Mouse (Mus musculus) olfactory bulb, adult 2 months (tissue): Measurements from ENCODE around the gene Gm11492. TPM values are rescaled to one million over a fixed set of nuclear protein-coding genes. Genes with fewer than 3 reads are reported as not detected.

Experiments used
- H3K27ac ChIP-seq: fragments of 200-500 bp; 2 replicates; pipeline ENCODE4 v1.5.1; 2012; ENCODE audit warnings: low read depth, low read length; ENCODE audit not compliant: insufficient read depth
- H3K4me1 ChIP-seq: fragments of 200-500 bp; 2 replicates; pipeline ENCODE4 v1.6.1; 2012; ENCODE audit warnings: low read length; ENCODE audit not compliant: control insufficient read depth, insufficient read depth
- H3K4me3 ChIP-seq: fragments of 200-500 bp; 2 replicates; pipeline ENCODE4 v1.5.1; 2012; ENCODE audit warnings: mild to moderate bottlenecking, low read depth, low read length, moderate library complexity; ENCODE audit not compliant: insufficient read depth
- CTCF ChIP-seq: fragments of 200-500 bp; IDR thresholded peaks from 2 replicates; pipeline ENCODE4 v1.5.1; 2012; ENCODE audit warnings: low read depth, mild to moderate bottlenecking, low read length, moderate library complexity; ENCODE audit not compliant: insufficient read depth
- POLR2A ChIP-seq: fragments of 200-500 bp; IDR thresholded peaks from 2 replicates; pipeline ENCODE4 v1.6.1; 2012; ENCODE audit warnings: mild to moderate bottlenecking, low read depth, low read length, moderate library complexity; ENCODE audit not compliant: insufficient read depth
- WGBS: fragments of 180-500 bp; shearing (Covaris S2); methylation state at CpG from one replicate; pipeline ENCODE4 v1.1.7; 2018; 5-methylcytosine and 5-hydroxymethylcytosine counted together
- polyA plus RNA-seq: library from polyadenylated mRNA; stranded (reverse); fragments of >200 nt; gene quantifications from 2 replicates; pipeline ENCODE4 v1.2.4, GENCODE M21; 2012; ENCODE audit warnings: low replicate concordance; ENCODE audit not compliant: missing spikeins, insufficient read depth, insufficient read length

Gm11492 gene
- polyA plus RNA-seq, 1 experiment = not detected

GRCm38 (mm10) chr11:87611547-87611946, 45.1 kb downstream of the Gm11492 start:
- Histone ChIP-seq H3K4me3 (no peak overlapping the region), H3K27ac (no peak overlapping the region), H3K4me1 (peaks cover 10% of the 10 kb centered on the region; the same call in 1 of the 2 replicates)
- WGBS = 50% methylated on average over 9 of the region's 9 CpGs
- TF ChIP-seq POLR2A = no peak

GRCm38 (mm10) chr11:87613972-87614371, 47.5 kb downstream of the Gm11492 start:
- Histone ChIP-seq H3K4me1 (peaks cover 10% of the 10 kb centered on the region; the same call in 1 of the 2 replicates), H3K27ac (no peak overlapping the region), H3K4me3 (no peak overlapping the region)
- TF ChIP-seq POLR2A (no peak), CTCF (no peak)
- 83% methylated on average over 7 of the region's 7 CpGs for WGBS

GRCm38 (mm10) chr11:87615551-87615950, 49.1 kb downstream of the Gm11492 start:
- no peak for TF ChIP-seq POLR2A
- no peak for TF ChIP-seq CTCF

GRCm38 (mm10) chr11:87615952-87616351, 49.5 kb downstream of the Gm11492 start:
- Histone ChIP-seq H3K4me1 (peaks cover 10% of the 10 kb centered on the region; the same call in 1 of the 2 replicates), H3K4me3 (no peak overlapping the region), H3K27ac (no peak overlapping the region)
- TF ChIP-seq POLR2A = no peak
- no peak for TF ChIP-seq CTCF
- 88% methylated on average over 2 of the region's 2 CpGs for WGBS

More at GRCm38 (mm10) chr11:87615551-87615950, 49.1 kb downstream of the Gm11492 start:
- H3K27ac ChIP-seq = no peak overlapping the region
- H3K4me1 ChIP-seq = peaks cover 10% of the 10 kb centered on the region; the same call in 1 of the 2 replicates
- H3K4me3 ChIP-seq = no peak overlapping the region
- WGBS = 78% methylated on average over 5 of the region's 5 CpGs

GRCm38 (mm10) chr11:87616790-87617474, 50.5 kb downstream of the Gm11492 start, which contains the start of gene Hsf5:
Gene Hsf5 (plus strand): TSS chr11:87617164.
- peaks cover 2% of the 10 kb centered on the region; the same call in 1 of the 2 replicates for H3K4me1 ChIP-seq
- WGBS = 94% methylated on average over 69 of the region's 69 CpGs
- H3K4me3 ChIP-seq = no peak within 1 kb of the TSS
- TF ChIP-seq POLR2A = no peak
- no peak for TF ChIP-seq CTCF
- no peak within 1 kb of the TSS for H3K27ac ChIP-seq

- H3K4me3 ChIP-seq = no peak overlapping the region
- H3K4me1 ChIP-seq = no peaks in the 10 kb centered on the region
- no peak overlapping the region for H3K27ac ChIP-seq
- 95% methylated on average over 32 of the region's 32 CpGs for WGBS
- no peak for TF ChIP-seq POLR2A
These were observed 51.2 kb downstream of the Gm11492 start for GRCm38 (mm10) chr11:87617606-87618005.

Other genes starting within 250 kb of the Gm11492 start
- 159 and 312 TPM in 2 replicates for gene Ppm1e, start 207.6 kb upstream of the Gm11492 start, polyA plus RNA-seq
- gene Rad51c, start 161.7 kb upstream of the Gm11492 start, polyA plus RNA-seq = not detected in 2 replicates
- gene Tex14, start 161.6 kb upstream of the Gm11492 start, polyA plus RNA-seq = not detected in 2 replicates
- not detected in 2 replicates for gene Sept4, start 2.2 kb downstream of the Gm11492 start, polyA plus RNA-seq
- not detected in 2 replicates for gene Mtmr4, start 25.5 kb downstream of the Gm11492 start, polyA plus RNA-seq
- not detected in 2 replicates for gene Hsf5, start 50.5 kb downstream of the Gm11492 start, polyA plus RNA-seq
- not detected in 2 replicates for gene Rnf43, start 96.1 kb downstream of the Gm11492 start, polyA plus RNA-seq
- gene Supt4a, start 170.9 kb downstream of the Gm11492 start, polyA plus RNA-seq = not detected in 2 replicates
- gene Tspoap1, start 193.9 kb downstream of the Gm11492 start, polyA plus RNA-seq = not detected in 2 replicates
- gene Mpo, start 226.9 kb downstream of the Gm11492 start, polyA plus RNA-seq = not detected in 2 replicates